Mouse (Mus musculus) ES-Bruce4 (cell line): ENCODE data around the gene Exoc4.

Experiments used
- CTCF ChIP-seq: IDR thresholded peaks from one replicate; pipeline ENCODE4 v1.8.1; 2011; ENCODE audit warnings: low read depth, low read length
- EP300 ChIP-seq: IDR thresholded peaks from 2 replicates; pipeline ENCODE4 v1.6.1; 2011; ENCODE audit warnings: low read depth, low read length; ENCODE audit not compliant: insufficient read depth

DNA sequence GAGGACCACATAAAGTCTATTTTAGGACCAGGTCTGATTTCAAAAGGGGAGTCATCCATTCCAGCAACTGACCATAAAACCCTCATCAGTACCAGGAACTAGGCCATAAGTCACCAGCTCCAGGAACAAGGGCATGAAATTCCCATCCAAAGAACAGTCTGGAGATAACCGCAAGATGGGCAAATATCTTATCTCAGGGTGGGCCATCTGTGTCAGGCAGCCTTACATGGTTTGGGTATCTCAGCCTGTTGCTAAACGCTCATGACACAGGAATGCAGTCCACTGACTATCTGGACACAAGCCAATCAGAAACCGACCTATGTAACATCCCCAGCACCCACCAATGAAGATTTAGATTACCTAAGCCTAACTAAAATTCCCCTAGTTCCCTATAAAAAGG lies 4.3 kb upstream of the Exoc4 start:
- no peak for TF ChIP-seq CTCF
- TF ChIP-seq EP300, result no peak
